Mouse (Mus musculus): ENCODE measurements around the gene Slc17a1. TPM values are rescaled to one million over a fixed set of nuclear protein-coding genes. Genes with fewer than 3 reads are reported as not detected.

Slc17a1 gene
- polyA plus RNA-seq, 1 experiment from 2014 or later, result not detected

DNA sequence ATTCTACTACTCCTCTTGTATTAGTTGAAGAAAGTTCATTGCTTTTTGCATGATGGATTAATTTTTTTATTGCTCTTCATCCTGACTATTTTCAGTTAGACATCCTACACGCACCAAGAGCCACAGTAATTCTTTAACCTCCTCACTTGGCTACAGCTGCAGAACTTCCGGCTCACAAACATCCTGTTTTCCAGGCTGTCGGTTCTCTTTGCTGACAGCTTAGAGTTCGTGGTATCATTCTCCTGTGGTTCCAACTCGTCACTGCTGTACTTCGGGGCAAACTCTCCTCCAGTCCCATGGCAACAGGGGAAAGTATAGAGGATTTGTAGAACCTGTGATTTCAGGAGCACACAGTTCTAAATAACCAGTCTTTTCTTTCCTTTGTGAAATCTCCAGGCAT lies 30.7 kb downstream of the Slc17a1 start:
- 0 out of 2 replicates have a peak, but pooled peaks cover 1% of the 10 kb centered on the region for H3K4me1 ChIP-seq
- 59% methylated on average over 6 of the region's 6 CpGs for WGBS
- H3K4me3 ChIP-seq, result no peak overlapping the region
- H3K9ac ChIP-seq, result no peak overlapping the region
- no peaks in the 10 kb centered on the region for H3K27me3 ChIP-seq
- H3K4me2 ChIP-seq (replicated peaks), result no peak overlapping the region
- H3K36me3 ChIP-seq, result no peaks in the 10 kb centered on the region
- H3K9me3 ChIP-seq (replicated peaks), result no peaks in the 10 kb centered on the region
- no peak for ATAC-seq (ENCODE audit: low FRiP score)
- no peak overlapping the region for H3K27ac ChIP-seq

GRCm38 (mm10) chr13:23906906-23907305 lies 39.4 kb downstream of the Slc17a1 start:
- no peaks in the 10 kb centered on the region for H3K9me3 ChIP-seq (replicated peaks)
- H3K9ac ChIP-seq, result no peak overlapping the region
- no peak overlapping the region for H3K27ac ChIP-seq
- no peaks in the 10 kb centered on the region for H3K4me1 ChIP-seq
- H3K4me3 ChIP-seq, result no peak overlapping the region
- H3K36me3 ChIP-seq, result no peaks in the 10 kb centered on the region
- no peak overlapping the region for H3K4me2 ChIP-seq (replicated peaks)
- WGBS, result 96% methylated on average over 5 of the region's 5 CpGs
- ATAC-seq (ENCODE audit: low FRiP score), result no peak
- no peaks in the 10 kb centered on the region for H3K27me3 ChIP-seq

DNA sequence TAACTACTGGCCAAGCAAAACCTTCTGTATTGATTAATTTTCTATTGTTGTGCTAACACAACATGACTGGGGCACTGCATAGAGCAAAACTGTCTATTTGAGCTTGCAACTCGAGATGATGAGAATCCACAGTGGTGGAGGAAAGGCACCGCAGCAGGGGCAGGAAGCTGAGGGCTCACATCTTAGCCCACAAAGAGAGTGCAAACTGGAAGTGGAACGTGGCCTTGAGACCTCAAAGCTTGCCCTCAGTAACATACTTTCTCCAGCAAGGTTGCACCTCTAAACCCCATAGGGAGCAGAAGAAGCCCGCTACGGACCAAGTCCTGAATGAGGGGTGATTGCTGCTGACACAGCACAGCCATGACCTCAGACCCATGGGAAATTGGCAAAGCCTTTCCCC lies 42.6 kb downstream of the Slc17a1 start:
- ATAC-seq (ENCODE audit: low FRiP score), result no peak
- no peaks in the 10 kb centered on the region for H3K4me1 ChIP-seq
- no peak overlapping the region for H3K9ac ChIP-seq
- no peak overlapping the region for H3K27ac ChIP-seq
- H3K36me3 ChIP-seq, result no peaks in the 10 kb centered on the region
- no peaks in the 10 kb centered on the region for H3K9me3 ChIP-seq (replicated peaks)
- H3K4me3 ChIP-seq, result no peak overlapping the region
- H3K27me3 ChIP-seq, result no peaks in the 10 kb centered on the region
- no peak overlapping the region for H3K4me2 ChIP-seq (replicated peaks)
- WGBS, result 78% methylated on average over 5 of the region's 5 CpGs

GRCm38 (mm10) chr13:23911335-23911734 lies 43.8 kb downstream of the Slc17a1 start:
- H3K27ac ChIP-seq, result no peak overlapping the region
- 86% methylated on average over 5 of the region's 5 CpGs for WGBS
- no peak overlapping the region for H3K4me2 ChIP-seq (replicated peaks)
- no peaks in the 10 kb centered on the region for H3K4me1 ChIP-seq
- ATAC-seq (ENCODE audit: low FRiP score), result no peak
- no peak overlapping the region for H3K4me3 ChIP-seq
- H3K27me3 ChIP-seq, result no peaks in the 10 kb centered on the region
- H3K9ac ChIP-seq, result no peak overlapping the region
- no peaks in the 10 kb centered on the region for H3K36me3 ChIP-seq
- H3K9me3 ChIP-seq (replicated peaks), result no peaks in the 10 kb centered on the region

DNA sequence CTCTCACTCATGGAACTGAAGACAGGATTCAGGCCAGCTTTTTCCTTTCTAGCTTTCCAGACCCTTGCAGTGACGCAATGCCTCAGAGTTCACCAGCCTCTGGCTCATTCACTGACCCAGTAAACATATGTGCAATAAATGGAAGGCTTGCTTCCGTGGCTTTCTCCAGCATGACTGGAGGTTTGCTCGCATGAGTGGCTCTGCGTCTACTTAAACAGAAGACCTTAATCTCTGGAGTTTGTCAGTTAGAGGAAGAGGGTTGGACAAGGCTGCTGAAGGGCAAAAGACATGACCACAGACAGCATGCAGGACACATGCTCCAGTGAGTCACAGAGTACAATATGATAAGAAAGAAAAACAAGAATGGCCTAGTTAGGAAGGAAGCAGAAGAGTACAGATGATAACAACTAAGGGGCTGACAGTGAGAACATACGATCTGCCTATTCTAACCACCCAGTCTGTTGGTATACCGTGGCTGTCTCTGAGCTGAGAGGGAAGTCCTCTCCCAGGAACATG lies 46.3 kb downstream of the Slc17a1 start:
- Histone ChIP-seq H3K27ac (no peak overlapping the region), H3K9ac (no peak overlapping the region), H3K4me3 (no peak overlapping the region), H3K4me2 (replicated peaks) (no peak overlapping the region), H3K9me3 (replicated peaks) (no peaks in the 10 kb centered on the region), H3K4me1 (no peaks in the 10 kb centered on the region), H3K27me3 (no peaks in the 10 kb centered on the region), H3K36me3 (no peaks in the 10 kb centered on the region)
- no peak for ATAC-seq (ENCODE audit: low FRiP score)
- WGBS, result 59% methylated on average over 6 of the region's 6 CpGs

GRCm38 (mm10) chr13:23914376-23915167 lies 47.0 kb downstream of the Slc17a1 start, which contains the start of gene Slc17a4:
TSS of gene Slc17a4 (minus strand) at chr13:23915009.
- Histone ChIP-seq H3K4me3 (no peak within 1 kb of the TSS), H3K9ac (no peak within 1 kb of the TSS), H3K9me3 (replicated peaks) (no peaks in the 10 kb centered on the region), H3K4me2 (replicated peaks) (no peak within 1 kb of the TSS), H3K27ac (no peak within 1 kb of the TSS), H3K4me1 (no peaks in the 10 kb centered on the region), H3K27me3 (no peaks in the 10 kb centered on the region), H3K36me3 (no peaks in the 10 kb centered on the region)
- ATAC-seq (ENCODE audit: low FRiP score), result no peak
- WGBS, result 72% methylated on average over 9 of the region's 9 CpGs

DNA sequence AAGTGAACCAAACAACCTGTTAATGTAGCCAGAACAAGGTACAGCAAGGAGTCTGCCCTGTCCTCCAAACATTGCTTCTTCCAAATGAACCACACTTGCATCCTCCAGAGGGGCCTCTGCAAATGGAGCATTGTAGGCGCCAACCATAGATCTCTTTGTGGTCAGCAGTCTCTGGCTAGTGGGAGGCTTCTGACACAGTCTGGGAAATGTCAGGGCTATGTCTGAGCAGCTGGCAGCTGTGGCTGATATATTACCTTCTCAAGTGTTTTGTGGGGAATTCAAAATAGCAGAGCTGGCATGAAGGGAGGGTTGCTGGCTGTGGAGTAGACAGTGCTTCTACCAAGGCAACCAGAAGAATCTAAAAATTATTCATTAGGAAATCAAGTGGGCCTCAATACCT lies 48.6 kb downstream of the Slc17a1 start:
- H3K27me3 ChIP-seq, result no peaks in the 10 kb centered on the region
- no peak for ATAC-seq (ENCODE audit: low FRiP score)
- 81% methylated on average over 1 of the region's 1 CpGs for WGBS

DNA sequence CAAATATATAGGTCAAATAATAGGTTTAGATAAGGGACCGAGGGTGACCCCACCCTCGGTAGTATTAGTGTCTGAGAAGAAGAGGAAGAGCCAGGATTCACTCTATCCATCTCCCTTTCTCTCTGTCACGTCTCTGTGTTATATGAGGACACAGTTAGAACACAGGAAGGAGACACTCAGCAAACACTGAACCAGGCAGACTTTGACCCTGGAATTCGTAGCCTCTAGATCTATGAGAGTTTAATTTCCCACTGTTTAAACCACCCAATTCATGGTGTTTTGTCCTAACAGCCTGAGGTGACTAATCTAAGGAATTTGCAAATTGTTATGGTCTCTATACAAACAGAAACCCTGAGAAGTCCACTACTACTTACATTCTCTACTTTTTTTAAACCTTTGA lies 50.1 kb downstream of the Slc17a1 start:
- no peak for ATAC-seq (ENCODE audit: low FRiP score)

More for the DNA sequence above, 48.6 kb downstream of the Slc17a1 start:
- Histone ChIP-seq H3K27ac (no peak overlapping the region), H3K4me1 (no peaks in the 10 kb centered on the region), H3K9ac (no peak overlapping the region), H3K4me2 (replicated peaks) (no peak overlapping the region), H3K9me3 (replicated peaks) (no peaks in the 10 kb centered on the region), H3K36me3 (no peaks in the 10 kb centered on the region), H3K4me3 (no peak overlapping the region)

DNA sequence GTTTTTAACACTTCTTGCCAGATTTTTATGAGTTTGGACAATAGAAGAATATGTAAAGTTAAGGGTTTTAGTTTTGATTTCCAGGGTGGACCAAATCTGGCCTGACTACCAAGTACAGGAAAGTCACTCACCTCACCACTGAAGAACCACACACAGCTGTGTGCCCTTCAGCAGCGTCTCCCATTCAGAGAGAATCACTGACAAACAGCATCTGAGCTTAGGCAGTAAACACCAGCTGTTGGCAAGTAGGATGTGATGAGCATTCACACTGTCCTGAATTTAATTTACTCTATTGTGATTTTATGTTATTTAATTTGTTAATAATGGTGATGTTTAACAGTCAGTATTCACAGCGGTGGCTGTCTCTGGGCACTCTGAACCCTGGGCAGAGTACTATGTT lies 58.2 kb downstream of the Slc17a1 start:
- 75% methylated on average over 2 of the region's 2 CpGs for WGBS
- H3K27ac ChIP-seq, result no peak overlapping the region

More for the DNA sequence above, 50.1 kb downstream of the Slc17a1 start:
- H3K36me3 ChIP-seq, result no peaks in the 10 kb centered on the region
- 83% methylated on average over 4 of the region's 4 CpGs for WGBS
- no peak overlapping the region for H3K27ac ChIP-seq
- no peak overlapping the region for H3K4me2 ChIP-seq (replicated peaks)
- H3K9ac ChIP-seq, result no peak overlapping the region
- no peaks in the 10 kb centered on the region for H3K9me3 ChIP-seq (replicated peaks)
- no peaks in the 10 kb centered on the region for H3K27me3 ChIP-seq
- H3K4me1 ChIP-seq, result no peaks in the 10 kb centered on the region
- H3K4me3 ChIP-seq, result no peak overlapping the region

GRCm38 (mm10) chr13:23928637-23929036 lies 61.1 kb downstream of the Slc17a1 start:
- H3K4me3 ChIP-seq, result no peak overlapping the region
- H3K4me1 ChIP-seq, result no peaks in the 10 kb centered on the region
- no peaks in the 10 kb centered on the region for H3K9me3 ChIP-seq (replicated peaks)
- ATAC-seq (ENCODE audit: low FRiP score), result no peak
- H3K27ac ChIP-seq, result no peak overlapping the region
- no peaks in the 10 kb centered on the region for H3K27me3 ChIP-seq
- no peaks in the 10 kb centered on the region for H3K36me3 ChIP-seq
- WGBS, result 68% methylated on average over 3 of the region's 3 CpGs
- H3K9ac ChIP-seq, result no peak overlapping the region
- no peak overlapping the region for H3K4me2 ChIP-seq (replicated peaks)

More for the DNA sequence above, 58.2 kb downstream of the Slc17a1 start:
- Histone ChIP-seq H3K4me3 (no peak overlapping the region), H3K4me2 (replicated peaks) (no peak overlapping the region), H3K27me3 (no peaks in the 10 kb centered on the region), H3K9me3 (replicated peaks) (no peaks in the 10 kb centered on the region), H3K9ac (no peak overlapping the region), H3K36me3 (no peaks in the 10 kb centered on the region), H3K4me1 (no peaks in the 10 kb centered on the region)
- no peak for ATAC-seq (ENCODE audit: low FRiP score)

- H3K4me1 ChIP-seq, result no peaks in the 10 kb centered on the region
- ATAC-seq (ENCODE audit: low FRiP score), result no peak
- 91% methylated on average over 9 of the region's 9 CpGs for WGBS
- H3K9me3 ChIP-seq (replicated peaks), result no peaks in the 10 kb centered on the region
- no peak overlapping the region for H3K9ac ChIP-seq
- H3K36me3 ChIP-seq, result no peaks in the 10 kb centered on the region
- H3K4me2 ChIP-seq (replicated peaks), result no peak overlapping the region
- H3K27ac ChIP-seq, result no peak overlapping the region
- no peaks in the 10 kb centered on the region for H3K27me3 ChIP-seq
- no peak overlapping the region for H3K4me3 ChIP-seq
Measured at GRCm38 (mm10) chr13:23930461-23930860, 62.9 kb downstream of the Slc17a1 start.

- no peak overlapping the region for H3K27ac ChIP-seq
- H3K9ac ChIP-seq, result no peak overlapping the region
- no peak overlapping the region for H3K4me2 ChIP-seq (replicated peaks)
- H3K4me1 ChIP-seq, result no peaks in the 10 kb centered on the region
- no peak overlapping the region for H3K4me3 ChIP-seq
- H3K27me3 ChIP-seq, result no peaks in the 10 kb centered on the region
- no peaks in the 10 kb centered on the region for H3K36me3 ChIP-seq
- WGBS, result 75% methylated on average over 11 of the region's 11 CpGs
- no peak for ATAC-seq (ENCODE audit: low FRiP score)
- no peaks in the 10 kb centered on the region for H3K9me3 ChIP-seq (replicated peaks)
Measured at GRCm38 (mm10) chr13:23930904-23931303, 63.4 kb downstream of the Slc17a1 start.
